Mouse (Mus musculus) A20 (cell line): ENCODE measurements around the gene Ntn5.
A peak's percentile ranks its signal among the peaks of the same experiment; 100 is the strongest.

Experiments used
- DNase-seq: peaks from one replicate; pipeline ENCODE4 v3.0.0-alpha.2; 2011; ENCODE audit warnings: low read depth, low spot score

Gene Ntn5

GRCm38 (mm10) chr7:45712022-45712757 lies 28.4 kb downstream of the Ntn5 start:
- DNase-seq = no peak

- no peak for DNase-seq
Observed at GRCm38 (mm10) chr7:45713396-45713795, 29.6 kb downstream of the Ntn5 start.

DNA sequence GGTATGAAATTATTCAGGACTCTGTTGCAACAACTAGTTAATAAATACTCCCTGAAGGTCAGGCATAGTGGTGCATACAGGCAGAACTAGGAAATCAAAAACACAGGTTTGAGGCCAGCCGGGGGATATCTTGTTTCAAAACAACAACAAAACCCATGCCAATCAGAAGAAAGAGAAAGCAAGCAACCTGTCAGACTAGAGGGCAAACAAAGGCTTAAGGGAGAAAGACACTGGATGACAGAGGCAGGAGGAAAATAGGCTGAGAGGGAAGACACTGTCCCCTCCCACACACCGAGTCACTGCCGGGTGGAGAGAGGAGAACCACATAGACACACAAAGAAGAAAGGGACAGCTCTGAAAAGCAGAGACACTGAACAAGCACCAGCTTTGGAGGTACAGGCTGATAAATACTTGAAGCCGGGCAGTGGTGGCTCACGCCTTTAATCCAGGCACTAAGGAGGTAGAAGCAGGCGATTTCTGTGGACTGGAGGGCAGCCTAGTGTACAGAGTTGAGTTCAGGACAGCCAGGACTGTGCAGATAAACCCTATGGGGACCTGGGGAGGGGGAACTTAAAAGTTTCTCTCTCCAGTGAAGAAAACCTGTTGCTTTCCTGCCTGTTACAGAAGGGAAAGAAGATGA lies 30.2 kb downstream of the Ntn5 start:
- DNase-seq = no peak

DNA sequence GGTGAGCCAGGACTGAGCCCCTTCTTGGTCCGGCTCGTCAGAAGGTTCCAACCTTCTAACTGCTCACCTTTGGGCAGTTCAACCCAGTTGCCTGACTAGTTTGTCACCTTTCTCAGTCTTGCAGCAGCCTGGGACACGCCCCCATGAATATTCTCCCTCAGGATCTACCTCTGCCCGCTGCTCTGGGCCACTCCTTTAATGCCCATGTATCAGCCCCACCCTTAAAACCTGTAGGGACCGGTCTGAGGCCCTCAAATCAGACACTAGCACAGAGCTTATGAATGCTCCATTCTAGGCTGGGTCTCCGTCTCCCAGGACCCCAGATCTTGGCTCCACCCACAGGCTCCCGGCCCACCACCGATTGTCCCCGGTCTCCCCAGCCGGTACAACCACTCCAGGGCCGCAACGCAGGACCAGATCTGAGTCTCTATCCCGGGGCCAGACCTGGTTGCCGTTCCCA lies 30.8 kb downstream of the Ntn5 start:
- no peak for DNase-seq

DNA sequence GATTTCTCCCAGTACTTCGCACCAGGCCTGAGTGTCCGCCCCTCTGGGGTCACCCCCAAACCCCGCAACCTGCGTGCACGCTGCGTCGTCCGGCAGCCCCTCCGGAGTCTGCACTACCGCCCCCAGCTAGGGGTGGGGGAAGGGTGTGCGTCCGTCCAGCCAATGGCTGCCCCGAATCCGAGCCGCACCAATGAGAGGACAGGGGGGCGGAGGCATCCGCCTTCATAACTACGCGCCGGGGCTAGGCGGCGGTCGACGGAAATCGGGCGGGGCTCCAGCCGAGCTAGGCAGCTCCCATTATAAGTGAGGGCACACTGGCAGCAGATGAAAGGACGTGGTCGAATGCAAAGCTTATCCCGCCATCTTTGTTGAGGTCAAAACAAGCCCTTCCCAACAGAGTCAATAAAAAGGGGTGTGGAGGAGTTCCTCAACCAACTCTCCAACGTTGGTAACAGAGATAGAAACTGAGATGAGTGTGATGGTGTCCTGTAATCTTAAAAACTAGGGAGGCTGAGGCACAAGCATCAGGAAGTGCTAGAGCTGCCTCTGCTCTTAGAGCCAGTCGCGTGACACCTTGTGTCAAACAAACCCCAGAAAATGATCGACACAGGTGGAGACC lies 31.4 kb downstream of the Ntn5 start, which contains the start of gene Rpl18:
Rpl18 (plus strand) TSS at position 368 of the 619 bp plus-strand sequence.
- peak; percentile 98 for DNase-seq

DNA sequence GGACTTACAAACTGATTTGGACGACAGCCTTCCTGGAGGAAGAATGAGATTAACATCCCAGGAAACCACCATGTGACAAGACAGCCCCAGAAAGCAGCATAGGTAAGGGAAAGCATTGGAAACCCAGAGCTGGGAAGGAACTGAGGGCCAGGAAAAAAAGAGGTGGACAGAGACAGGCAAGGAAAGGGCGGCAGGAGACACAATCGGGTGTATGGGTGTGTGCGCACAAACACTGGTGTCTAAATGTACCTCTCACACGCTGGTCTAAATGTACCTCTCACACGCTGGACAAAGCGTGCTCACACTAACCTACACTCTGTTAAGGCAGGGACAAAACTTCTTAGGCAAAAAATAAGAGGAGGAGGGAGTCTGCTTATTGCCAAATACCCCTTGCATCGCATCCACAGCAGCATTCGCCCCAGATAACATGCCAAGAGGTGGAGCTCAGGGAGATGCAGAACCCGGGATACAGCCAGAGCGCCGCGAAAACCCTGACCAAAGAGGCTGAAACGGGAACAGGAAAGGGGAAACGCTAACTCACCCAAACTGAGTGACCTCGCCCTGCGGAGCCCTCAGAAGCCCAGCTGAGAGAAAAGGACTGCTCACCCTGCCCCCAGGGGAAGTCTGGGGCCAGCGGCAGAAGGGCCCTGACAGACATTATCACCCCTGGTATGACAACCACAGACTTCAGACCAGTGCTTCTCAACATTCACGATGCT lies 32.1 kb downstream of the Ntn5 start:
- DNase-seq = peak; percentile 55

DNA sequence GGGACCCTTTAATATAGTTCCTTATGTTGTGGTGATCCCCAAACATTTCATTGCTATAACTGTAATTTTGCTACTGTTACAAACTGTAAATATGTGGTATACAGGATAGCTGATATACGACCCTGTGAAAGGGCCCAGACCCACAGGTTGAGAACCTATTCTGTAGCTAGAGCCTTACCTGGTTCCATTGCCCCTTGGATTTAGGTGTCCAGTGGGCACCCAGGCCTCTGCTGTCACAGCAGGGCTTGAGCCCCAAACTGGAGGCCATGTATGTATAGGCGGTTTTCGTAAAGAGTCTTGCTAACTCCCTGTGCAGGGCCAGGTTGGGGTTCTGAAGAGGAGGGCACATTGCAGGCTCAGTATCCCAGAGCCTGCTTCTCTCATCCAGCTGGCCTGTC lies 32.6 kb downstream of the Ntn5 start:
- peak; percentile 30 for DNase-seq

GRCm38 (mm10) chr7:45716952-45717917 lies 33.4 kb downstream of the Ntn5 start:
- DNase-seq = peak; percentile 42

DNA sequence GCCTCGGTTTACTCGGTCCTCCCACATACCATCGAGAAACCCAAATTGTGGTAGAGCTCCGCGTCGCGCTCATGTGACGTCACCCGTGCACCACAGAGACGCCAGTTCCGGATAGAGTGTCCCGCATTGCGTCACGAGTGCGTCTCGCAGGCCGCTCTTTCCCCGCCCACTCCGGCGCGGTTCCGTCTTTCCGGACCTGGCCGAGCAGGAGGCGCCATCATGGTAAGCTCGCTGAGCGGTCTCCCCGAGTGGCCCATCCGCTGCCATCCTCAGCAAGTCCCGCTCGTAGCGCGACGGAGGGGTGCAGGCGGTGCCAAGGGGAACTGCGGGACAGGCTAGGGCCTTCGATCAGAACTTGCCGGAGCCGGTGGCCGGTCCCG lies 34.1 kb downstream of the Ntn5 start, which contains the start of gene Sphk2:
Sphk2 (minus strand) TSS at position 85 of the 380 bp plus-strand sequence.
- peak; percentile 99 for DNase-seq

DNA sequence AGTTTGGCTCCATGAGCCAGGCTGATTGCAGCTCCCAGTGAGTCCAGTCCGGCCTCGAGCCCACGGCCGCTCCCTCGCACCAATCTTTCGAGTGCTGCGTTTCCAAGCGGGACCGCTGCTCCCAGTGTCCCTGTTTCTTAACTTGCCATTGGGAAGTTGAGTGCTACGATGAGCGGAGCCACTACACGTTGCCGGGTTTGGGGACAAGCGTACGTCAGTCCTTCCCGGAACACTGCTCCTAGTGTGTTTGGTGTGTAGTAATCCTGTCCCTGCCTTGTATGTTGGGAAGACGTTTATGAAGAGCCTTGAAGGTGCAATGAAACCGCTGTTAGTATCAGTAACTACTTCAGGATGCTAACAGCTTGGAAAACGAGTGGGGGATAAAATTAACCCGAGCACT lies 34.5 kb downstream of the Ntn5 start:
- DNase-seq = no peak

GRCm38 (mm10) chr7:45719180-45719579 lies 35.4 kb downstream of the Ntn5 start:
- no peak for DNase-seq

- DNase-seq = no peak
Observed at GRCm38 (mm10) chr7:45719738-45720412, 36.1 kb downstream of the Ntn5 start.

- DNase-seq = no peak
Observed at GRCm38 (mm10) chr7:45720413-45721233, 36.8 kb downstream of the Ntn5 start, which contains the start of gene Fam83e. Gene Fam83e, plus strand, starts transcription at chr7:45721212.

GRCm38 (mm10) chr7:45721234-45721571 lies 37.4 kb downstream of the Ntn5 start:
- DNase-seq = no peak

DNA sequence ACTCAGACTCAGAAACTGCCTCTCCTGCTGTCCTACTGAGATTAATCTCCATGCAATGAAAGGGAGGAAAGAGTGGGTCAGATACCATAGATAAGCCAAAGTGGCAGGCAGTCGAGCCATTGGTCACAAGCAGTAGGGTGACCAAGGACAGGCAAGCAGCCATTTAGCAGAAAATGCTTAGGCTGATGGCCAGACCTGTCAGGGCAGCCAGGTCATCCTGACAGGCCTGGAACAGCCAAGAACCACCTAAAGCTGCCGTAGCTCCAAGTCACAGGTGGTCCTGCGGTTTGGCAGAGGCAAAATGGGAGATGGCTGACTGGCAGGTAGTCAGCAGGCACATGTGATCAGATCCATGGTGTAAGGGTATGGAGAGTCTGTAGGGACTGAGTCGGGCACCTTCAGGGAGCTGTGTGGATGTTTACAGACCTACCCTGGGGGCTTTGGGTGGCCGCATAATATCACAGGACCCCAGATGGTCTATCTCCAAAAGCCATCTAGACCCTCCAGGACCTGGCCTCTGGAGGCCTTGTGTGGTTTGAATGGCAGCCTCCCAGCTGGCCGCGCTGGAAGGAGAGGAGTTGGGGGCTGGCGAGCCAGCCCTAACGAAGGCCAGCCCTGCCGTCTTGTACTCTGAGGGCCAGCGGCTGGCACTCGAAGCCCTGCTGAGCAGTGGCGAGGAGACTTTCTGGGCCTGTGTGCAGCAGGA lies 38.0 kb downstream of the Ntn5 start:
- DNase-seq = peak; percentile 14

- peak; percentile 19 for DNase-seq
Observed at GRCm38 (mm10) chr7:45722348-45722713, 38.5 kb downstream of the Ntn5 start.

- no peak for DNase-seq
Observed at GRCm38 (mm10) chr7:45723301-45723700, 39.5 kb downstream of the Ntn5 start.

GRCm38 (mm10) chr7:45723781-45724180 lies 40.0 kb downstream of the Ntn5 start:
- DNase-seq = no peak

DNA sequence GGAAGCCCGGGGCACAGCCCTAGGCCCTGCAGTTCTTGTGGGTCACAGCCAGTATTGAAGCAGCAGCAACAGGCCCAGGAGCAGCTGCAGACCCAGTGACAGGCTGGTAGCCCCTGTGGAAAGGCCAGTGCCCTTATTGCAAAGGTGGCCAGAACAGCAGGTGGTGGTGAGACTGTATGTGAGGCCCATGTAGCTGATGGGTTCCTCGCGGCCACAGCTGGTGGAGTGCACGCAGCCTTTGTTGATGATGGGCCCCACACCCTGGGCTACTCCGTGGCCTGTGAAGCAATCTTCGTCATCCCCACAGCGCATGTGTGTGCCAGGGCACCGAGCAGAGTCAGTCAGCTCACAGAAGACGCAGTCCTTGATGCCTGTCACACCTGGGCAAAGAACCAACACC lies 41.3 kb downstream of the Ntn5 start:
- DNase-seq = no peak
